11 mouse cellular contexts compared by ENCODE assay signal in genomic region chr7:81777667-81778218, GRCm38 (mm10). TPM values are rescaled to one million over a fixed set of nuclear protein-coding genes. Genes with fewer than 3 reads are reported as not detected.
DNase-seq lines count a peak whose midpoint lies in the region; ATAC-seq and TF ChIP-seq lines count a peak whose summit lies in the region.
"Had no signal": no experiment of that assay in that cellular context is flagged by ENCODE, and none has a peak within 500 bp of the region (broad histone marks: within the 10 kb centered on the region; RNA-seq: fewer than 3 reads in every experiment).

No protein-coding gene starts in this region.

- no peak overlapping the region for H3K9ac ChIP-seq in hindbrain, embryonic 11.5 days (ENCODE audit: low read depth, low read length)
- H3K9ac ChIP-seq in hindbrain, embryonic 12.5 days = no peak overlapping the region
- H3K9ac ChIP-seq in midbrain, embryonic 13.5 days (replicated peaks) = no peak overlapping the region
- no peak overlapping the region for H3K9ac ChIP-seq in midbrain, embryonic 16.5 days (ENCODE audit: low read depth, low read length)
- H3K9ac ChIP-seq: limb, embryonic 12.5 days had no signal

- peaks cover 10% of the 10 kb centered on the region; the same call in 1 of the 2 replicates for H3K36me3 ChIP-seq in hindbrain, embryonic 11.5 days (ENCODE audit: control insufficient read depth, insufficient read depth, low read length)
- peaks cover 28% of the 10 kb centered on the region for H3K36me3 ChIP-seq in hindbrain, embryonic 12.5 days
- H3K36me3 ChIP-seq in midbrain, embryonic 13.5 days = peaks cover 34% of the 10 kb centered on the region
- peaks cover 50% of the 10 kb centered on the region for H3K36me3 ChIP-seq in midbrain, embryonic 10.5 days
- H3K36me3 ChIP-seq in midbrain, embryonic 16.5 days (ENCODE audit: control insufficient read depth, insufficient read depth, low read length) = peaks cover 20% of the 10 kb centered on the region

- in situ Hi-C loops in Patski (cut with MboI; ENCODE audit: low pct_unique_long_range_greater_than_20kb) = loop anchor here (25.0 kb wide), 1 partner anchor 160 kb away; the partner anchor contains the start of gene Hdgfl3

- H3K27me3 ChIP-seq in hindbrain, embryonic 11.5 days (ENCODE audit: control insufficient read depth, insufficient read depth, low read length) = no peaks in the 10 kb centered on the region
- no peaks in the 10 kb centered on the region for H3K27me3 ChIP-seq in hindbrain, embryonic 12.5 days
- H3K27me3 ChIP-seq in midbrain, embryonic 13.5 days = no peaks in the 10 kb centered on the region
- H3K27me3 ChIP-seq in midbrain, embryonic 10.5 days (ENCODE audit: low read depth, poor library complexity, severe bottlenecking) = no peaks in the 10 kb centered on the region
- H3K27me3 ChIP-seq in Patski = no peaks in the 10 kb centered on the region
- H3K27me3 ChIP-seq in midbrain, embryonic 16.5 days (ENCODE audit: control insufficient read depth, insufficient read depth, low read depth, low read length) = no peaks in the 10 kb centered on the region
- H3K27me3 ChIP-seq: limb, embryonic 12.5 days; megakaryocyte, embryonic 14.5 days had no signal

- H3K27ac ChIP-seq in hindbrain, embryonic 11.5 days (ENCODE audit: low read depth, low read length) = peak overlapping the region; percentile 11; the same call in 1 of the 2 replicates
- no peak overlapping the region for H3K27ac ChIP-seq in hindbrain, embryonic 12.5 days
- H3K27ac ChIP-seq in midbrain, embryonic 13.5 days = no peak overlapping the region
- H3K27ac ChIP-seq in midbrain, embryonic 10.5 days (replicated peaks) = no peak overlapping the region
- H3K27ac ChIP-seq in midbrain, embryonic 16.5 days (ENCODE audit: low read length) = no peak overlapping the region
- H3K27ac ChIP-seq: limb, embryonic 12.5 days had no signal

- CTCF ChIA-PET in Patski (lab: Charles Lee) = no interaction called here

- H3K9me3 ChIP-seq in hindbrain, embryonic 11.5 days (ENCODE audit: control insufficient read depth, low read length) = no peaks in the 10 kb centered on the region
- H3K9me3 ChIP-seq in hindbrain, embryonic 12.5 days (replicated peaks) = 0 out of 2 replicates have a peak, but pooled peaks cover 4% of the 10 kb centered on the region
- peaks cover 4% of the 10 kb centered on the region; the same call in 1 of the 2 replicates for H3K9me3 ChIP-seq in midbrain, embryonic 13.5 days
- peaks cover 6% of the 10 kb centered on the region for H3K9me3 ChIP-seq in midbrain, embryonic 10.5 days (replicated peaks)
- H3K9me3 ChIP-seq in midbrain, embryonic 16.5 days (replicated peaks; ENCODE audit: control insufficient read depth, low read length, poor library complexity, severe bottlenecking) = 0 out of 2 replicates have a peak, but pooled peaks cover 7% of the 10 kb centered on the region

- POLR2A ChIA-PET in Patski (lab: Charles Lee) = no interaction called here

- WGBS in hindbrain, embryonic 11.5 days = 82% methylated on average over 10 of the region's 10 CpGs
- 77% methylated on average over 10 of the region's 10 CpGs for WGBS in hindbrain, embryonic 12.5 days
- WGBS in midbrain, embryonic 13.5 days = 78% methylated on average over 10 of the region's 10 CpGs
- 86% methylated on average over 10 of the region's 10 CpGs for whole genome bisulfite sequencing in midbrain, embryonic 10.5 days
- 73% methylated on average over 10 of the region's 10 CpGs for WGBS in midbrain, embryonic 16.5 days

- no peak overlapping the region for H3K4me2 ChIP-seq in hindbrain, embryonic 11.5 days (replicated peaks; ENCODE audit: low read depth, low read length)
- H3K4me2 ChIP-seq in hindbrain, embryonic 12.5 days (replicated peaks) = no peak overlapping the region
- H3K4me2 ChIP-seq in midbrain, embryonic 13.5 days (replicated peaks) = no peak overlapping the region
- no peak overlapping the region for H3K4me2 ChIP-seq in midbrain, embryonic 16.5 days (ENCODE audit: low read length)
- H3K4me2 ChIP-seq: limb, embryonic 12.5 days had no signal

- peak; percentile 10 for DNase-seq in hindbrain, embryonic 11.5 days (ENCODE audit: low spot score)
- DNase-seq in midbrain, embryonic 10.5 days (ENCODE audit: low spot score) = no peak
- no peak for DNase-seq in Patski (ENCODE audit: low read depth, low spot score)
- no peak for DNase-seq in urinary bladder, postnatal 36 days (ENCODE audit: low spot score in 2 of 2)
- no peak for DNase-seq in lung, adult 18-20 months
- DNase-seq: gastrocnemius, postnatal 10 days had no signal

- H3K4me3 ChIP-seq in hindbrain, embryonic 11.5 days (ENCODE audit: low read depth, low read length) = no peak overlapping the region
- no peak overlapping the region for H3K4me3 ChIP-seq in hindbrain, embryonic 12.5 days
- no peak overlapping the region for H3K4me3 ChIP-seq in midbrain, embryonic 13.5 days (replicated peaks)
- no peak overlapping the region for H3K4me3 ChIP-seq in midbrain, embryonic 10.5 days
- no peak overlapping the region for H3K4me3 ChIP-seq in midbrain, embryonic 16.5 days (ENCODE audit: low read depth, low read length)
- H3K4me3 ChIP-seq: limb, embryonic 12.5 days; megakaryocyte, embryonic 14.5 days had no signal

- H3K4me1 ChIP-seq in hindbrain, embryonic 11.5 days (replicated peaks; ENCODE audit: control insufficient read depth, insufficient read depth, low read length) = no peaks in the 10 kb centered on the region
- H3K4me1 ChIP-seq in hindbrain, embryonic 12.5 days = no peaks in the 10 kb centered on the region
- H3K4me1 ChIP-seq in midbrain, embryonic 13.5 days (replicated peaks) = no peaks in the 10 kb centered on the region
- H3K4me1 ChIP-seq in midbrain, embryonic 10.5 days = no peaks in the 10 kb centered on the region
- no peaks in the 10 kb centered on the region for H3K4me1 ChIP-seq in midbrain, embryonic 16.5 days (ENCODE audit: control insufficient read depth, insufficient read depth, low read length)
- H3K4me1 ChIP-seq: limb, embryonic 12.5 days had no signal

- ATAC-seq in hindbrain, embryonic 11.5 days (ENCODE audit: low FRiP score) = no peak
- ATAC-seq in hindbrain, embryonic 12.5 days (ENCODE audit: low FRiP score) = no peak
- ATAC-seq in midbrain, embryonic 13.5 days = 0 out of 2 replicates have a peak, but pooled peaks have one; percentile 56
- no peak for ATAC-seq in Patski
- peak; percentile 56; the same call in 1 of the 2 replicates for ATAC-seq in midbrain, embryonic 16.5 days

- TF ChIP-seq CTCF in Patski (IDR thresholded peaks at IDR 0.05) = peak; percentile 59

RNA-seq across cellular contexts. Expression of gene 3110040N11Rik, which starts 11.5 kb away (rescaled TPM):
- polyA plus RNA-seq in hindbrain, embryonic 11.5 days (2014; fragmentation: Nextera tagmentation; extraction: Ambion mirVana) = 43.6 and 49.1 TPM in 2 replicates
- polyA plus RNA-seq in hindbrain, embryonic 12.5 days (2016; fragmentation: Nextera tagmentation; extraction: Ambion mirVana) = 43.2 and 44.6 TPM in 2 replicates
- 51.3 and 55.1 TPM in 2 replicates for polyA plus RNA-seq in midbrain, embryonic 13.5 days (2015; fragmentation: Nextera tagmentation; extraction: Ambion mirVana)
- polyA plus RNA-seq in midbrain, embryonic 10.5 days (2016; fragmentation: Nextera tagmentation; extraction: Ambion mirVana) = 51.0 and 52.2 TPM in 2 replicates
- 80.7 TPM for polyA plus RNA-seq in Patski (2021)
- 53.2 and 58.7 TPM in 2 replicates for polyA plus RNA-seq in midbrain, embryonic 16.5 days (2015; fragmentation: Nextera tagmentation; extraction: Ambion mirVana)

RNA-seq across cellular contexts. Expression of gene Ramac, which starts 15.0 kb away (rescaled TPM):
- polyA plus RNA-seq in hindbrain, embryonic 11.5 days (2014; fragmentation: Nextera tagmentation; extraction: Ambion mirVana) = 130 and 132 TPM in 2 replicates
- 117 and 125 TPM in 2 replicates for polyA plus RNA-seq in hindbrain, embryonic 12.5 days (2016; fragmentation: Nextera tagmentation; extraction: Ambion mirVana)
- 152 and 167 TPM in 2 replicates for polyA plus RNA-seq in midbrain, embryonic 13.5 days (2015; fragmentation: Nextera tagmentation; extraction: Ambion mirVana)
- polyA plus RNA-seq in midbrain, embryonic 10.5 days (2016; fragmentation: Nextera tagmentation; extraction: Ambion mirVana) = 131 and 136 TPM in 2 replicates
- polyA plus RNA-seq in Patski (2021) = 19.4 TPM
- 165 and 169 TPM in 2 replicates for polyA plus RNA-seq in midbrain, embryonic 16.5 days (2015; fragmentation: Nextera tagmentation; extraction: Ambion mirVana)

RNA-seq across cellular contexts. Expression of gene Btbd1, which starts 51.5 kb away (rescaled TPM):
- 101 and 103 TPM in 2 replicates for polyA plus RNA-seq in hindbrain, embryonic 11.5 days (2014; fragmentation: Nextera tagmentation; extraction: Ambion mirVana)
- 110 and 111 TPM in 2 replicates for polyA plus RNA-seq in hindbrain, embryonic 12.5 days (2016; fragmentation: Nextera tagmentation; extraction: Ambion mirVana)
- polyA plus RNA-seq in midbrain, embryonic 13.5 days (2015; fragmentation: Nextera tagmentation; extraction: Ambion mirVana) = 90.1 and 93.6 TPM in 2 replicates
- polyA plus RNA-seq in midbrain, embryonic 10.5 days (2016; fragmentation: Nextera tagmentation; extraction: Ambion mirVana) = 66.3 and 70.3 TPM in 2 replicates
- 64.7 TPM for polyA plus RNA-seq in Patski (2021)
- polyA plus RNA-seq in midbrain, embryonic 16.5 days (2015; fragmentation: Nextera tagmentation; extraction: Ambion mirVana) = 89.1 and 98.2 TPM in 2 replicates

Comparison
In these comparisons a context has a peak if more than half of its experiments do, and no peak if none do; other contexts are left out.
1. ATAC-seq: peak in midbrain, embryonic 13.5 days (single experiment) and midbrain, embryonic 16.5 days (single experiment); none in hindbrain, embryonic 11.5 days (single experiment), hindbrain, embryonic 12.5 days (single experiment) and Patski (single experiment).